Mouse (Mus musculus) frontal cortex, postnatal 25 days (tissue): ENCODE measurements at regions not wholly inside any gene's neighbourhood (a gene's known extent, or its start where the extent isn't known, plus 50 kb on each side); places are given as distances from the start of the nearest gene placed in this dataset.
"Not testable (repeated sequence)": the region's sequence is repeated elsewhere in the genome, so short reads cannot be mapped to it uniquely, and the experiment has no call there.

Source experiments
- DNase-seq, 2 experiments: peaks; one replicate each; pipeline ENCODE4 v3.0.0; 2022; ENCODE audit warnings: low spot score in 2 of 2

DNA sequence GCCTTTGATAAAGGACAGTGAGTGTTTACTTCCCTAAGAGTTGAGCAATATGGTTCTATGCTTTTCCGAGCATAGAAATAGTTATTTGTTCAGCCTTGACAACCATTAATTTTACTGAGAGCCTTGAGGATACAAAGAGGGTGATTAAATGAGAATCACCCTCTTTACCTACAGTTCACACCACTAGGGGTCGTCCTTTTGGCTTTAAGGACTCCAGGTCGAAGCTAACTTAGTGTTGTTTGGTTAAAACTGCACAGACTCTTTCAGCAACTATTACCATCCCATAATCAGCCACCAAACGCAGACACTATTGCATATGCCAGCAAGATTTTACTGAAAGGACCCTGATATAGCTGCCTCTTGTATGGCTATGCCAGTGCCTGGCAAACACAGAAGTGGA, 559.2 kb upstream of the 2610301B20Rik start:
- DNase-seq = no peak

DNA sequence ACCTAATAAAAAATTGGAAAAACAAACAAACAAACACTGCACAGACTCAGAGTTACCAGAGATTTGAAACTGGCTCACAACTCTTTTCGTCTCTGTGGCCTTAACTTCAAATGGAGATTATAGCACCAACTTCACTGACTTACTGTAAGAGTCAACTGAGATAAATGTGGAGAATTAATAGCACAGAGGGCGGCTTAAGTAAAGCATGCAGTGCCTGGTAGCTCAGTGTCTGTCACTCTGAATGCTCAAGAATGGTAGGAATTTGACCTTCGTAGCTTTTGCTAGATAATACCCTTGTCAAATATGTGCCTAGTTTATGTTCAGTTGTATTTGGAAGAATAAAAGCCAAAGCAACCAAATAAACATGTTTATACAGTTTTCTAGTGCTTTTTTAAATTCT, 558.4 kb upstream of the 2610301B20Rik start:
- no peak for DNase-seq

DNA sequence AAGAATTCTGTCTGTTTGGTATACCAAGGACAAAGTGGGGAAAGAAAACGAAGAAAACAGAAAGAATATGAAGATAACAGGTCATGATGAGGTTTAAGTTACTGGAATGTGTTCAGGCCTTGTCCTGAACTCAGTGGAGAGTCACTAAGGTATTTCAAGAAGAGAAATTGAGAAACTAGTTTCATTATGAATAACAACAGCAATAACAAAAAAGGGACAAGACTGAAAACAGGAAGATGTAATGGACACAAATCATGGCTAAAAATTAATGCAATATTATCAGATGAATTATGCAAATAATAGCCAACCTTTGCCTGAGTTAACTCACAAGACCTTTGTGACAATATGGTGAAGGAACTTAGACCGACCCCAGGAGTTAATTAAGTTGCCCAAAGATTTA, 530.2 kb upstream of the 2610301B20Rik start:
- DNase-seq = no peak

DNA sequence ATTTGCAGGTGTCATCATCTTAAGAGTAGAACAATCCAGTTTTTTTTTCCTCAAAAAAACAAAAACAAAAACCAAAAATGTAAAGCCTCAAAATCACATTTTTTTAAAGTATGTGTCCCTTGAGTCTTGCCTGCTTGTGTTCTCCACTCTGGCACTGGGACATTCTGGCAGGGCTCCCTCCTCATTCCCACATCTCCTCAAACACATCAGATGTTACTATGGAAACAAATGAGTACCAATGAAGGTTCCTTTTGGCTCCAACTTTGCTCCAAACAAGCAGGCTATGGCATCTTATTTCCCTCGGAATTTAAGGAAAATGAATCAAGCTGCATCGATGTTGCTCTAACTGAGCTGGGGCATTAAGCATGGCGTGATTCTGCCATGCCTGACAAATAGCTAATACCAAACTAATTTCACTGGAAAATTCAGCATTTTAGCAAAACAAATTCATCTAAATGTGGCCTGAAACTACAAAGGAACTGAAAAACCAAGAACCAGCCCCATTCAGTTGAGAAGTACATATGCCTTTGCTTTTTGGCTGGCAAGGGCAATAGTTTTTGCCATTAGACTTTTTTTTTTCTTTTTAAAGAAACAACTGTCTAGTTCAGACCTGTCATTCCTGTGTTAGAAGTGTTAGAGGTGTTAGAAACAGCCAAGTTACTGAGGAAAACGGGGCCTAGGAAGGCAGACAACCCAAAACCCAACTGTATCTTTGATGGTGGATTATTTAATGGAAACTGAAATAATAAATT, 522.2 kb upstream of the 2610301B20Rik start:
- peak in 1 of 2 experiments; percentile 16 for DNase-seq

DNA sequence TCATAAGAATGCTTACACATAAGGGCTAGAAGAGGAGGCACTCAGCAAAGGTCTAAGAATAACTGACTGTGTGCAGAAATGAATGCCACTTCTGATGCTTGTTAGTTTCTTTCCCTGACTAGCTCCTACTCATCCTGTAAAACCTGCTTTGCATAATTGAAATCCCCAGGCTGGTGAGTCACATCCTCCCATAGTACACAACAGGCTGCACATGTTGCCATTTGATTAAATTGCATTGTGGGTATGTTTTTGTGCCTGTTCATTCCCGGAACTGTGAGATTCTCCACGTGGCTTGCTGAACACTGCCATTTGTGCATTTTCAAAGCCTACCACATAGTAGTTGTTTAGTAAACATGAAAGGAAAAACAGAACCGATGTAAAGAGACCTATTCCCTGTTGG, 516.7 kb upstream of the 2610301B20Rik start:
- DNase-seq = peak in 1 of 2 experiments; percentile 9

DNA sequence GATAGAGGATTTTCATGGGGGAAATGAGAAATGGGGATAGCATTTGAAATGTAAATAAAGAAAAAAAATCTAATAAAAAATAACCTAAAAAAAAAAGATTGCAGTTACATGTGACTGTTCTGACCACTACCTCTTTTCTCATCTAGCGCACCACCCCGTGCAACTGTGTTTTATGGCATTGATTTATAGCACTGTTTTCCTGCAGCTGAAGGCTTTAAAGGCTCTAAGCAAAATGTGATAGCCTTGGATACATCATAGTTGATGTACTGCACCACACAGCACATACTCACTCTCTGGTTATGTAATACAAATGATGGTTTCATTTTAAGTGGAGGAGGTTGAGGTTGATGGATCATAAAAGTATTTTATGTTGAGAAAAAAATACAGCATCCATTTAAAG, 484.5 kb upstream of the 2610301B20Rik start:
- DNase-seq = no peak

DNA sequence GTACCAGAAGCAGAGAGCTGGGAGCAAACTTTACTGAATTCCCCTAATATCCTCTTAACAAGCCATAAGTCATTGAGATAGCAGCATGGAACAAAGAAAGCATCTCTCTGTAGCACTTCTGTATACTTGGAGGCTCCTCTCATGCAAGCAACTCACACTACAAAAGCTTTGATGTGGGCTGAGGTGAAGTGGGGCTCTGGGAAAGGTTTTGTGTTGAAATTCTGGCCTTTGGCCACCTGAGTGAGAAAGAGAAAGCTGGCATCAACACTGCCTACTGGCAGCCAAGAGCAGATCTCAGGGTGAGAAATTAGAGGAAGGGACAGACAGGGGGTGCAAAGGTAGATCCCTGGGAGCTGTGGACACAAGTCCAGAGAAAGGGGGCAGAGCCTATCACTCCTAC, 477.0 kb upstream of the 2610301B20Rik start:
- DNase-seq = no peak

DNA sequence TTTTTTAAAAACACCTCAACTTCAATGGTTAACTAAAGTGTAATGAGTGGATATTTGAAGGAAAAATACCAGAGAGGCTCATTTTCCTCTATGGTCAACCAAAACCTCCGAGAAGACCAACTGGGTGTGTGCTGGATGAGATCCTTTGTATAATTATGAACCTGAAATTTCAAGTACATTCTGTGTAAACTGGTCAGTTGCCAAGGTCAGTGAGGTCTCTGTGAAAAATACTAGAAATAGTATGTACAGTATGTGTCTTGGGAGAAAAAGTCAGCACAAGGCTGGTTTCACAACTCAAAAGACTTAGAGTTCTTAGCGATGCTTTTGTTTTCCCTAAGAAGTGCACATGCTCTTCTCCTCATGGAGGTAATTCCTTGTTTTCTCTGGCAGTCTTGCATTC, 476.2 kb upstream of the 2610301B20Rik start:
- no peak for DNase-seq

DNA sequence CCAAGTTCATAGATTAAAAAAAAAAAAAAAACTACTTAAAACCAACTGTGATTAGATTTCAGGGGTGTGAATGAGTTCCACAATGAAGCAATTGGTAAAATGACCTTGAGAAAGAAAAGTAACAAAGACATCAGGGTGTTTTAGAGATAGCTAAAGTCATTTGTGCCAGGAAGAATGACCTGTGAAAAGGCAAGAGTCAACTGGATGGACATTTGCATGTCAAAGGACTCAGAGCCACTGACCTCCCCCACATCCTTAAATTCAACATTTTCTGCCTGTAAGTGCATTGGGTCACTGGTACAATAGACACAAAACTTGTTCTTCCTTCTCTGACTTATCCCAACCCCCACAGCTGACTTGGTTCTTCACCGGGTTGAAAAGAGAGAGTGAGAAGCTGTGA, 474.6 kb upstream of the 2610301B20Rik start:
- DNase-seq = no peak

DNA sequence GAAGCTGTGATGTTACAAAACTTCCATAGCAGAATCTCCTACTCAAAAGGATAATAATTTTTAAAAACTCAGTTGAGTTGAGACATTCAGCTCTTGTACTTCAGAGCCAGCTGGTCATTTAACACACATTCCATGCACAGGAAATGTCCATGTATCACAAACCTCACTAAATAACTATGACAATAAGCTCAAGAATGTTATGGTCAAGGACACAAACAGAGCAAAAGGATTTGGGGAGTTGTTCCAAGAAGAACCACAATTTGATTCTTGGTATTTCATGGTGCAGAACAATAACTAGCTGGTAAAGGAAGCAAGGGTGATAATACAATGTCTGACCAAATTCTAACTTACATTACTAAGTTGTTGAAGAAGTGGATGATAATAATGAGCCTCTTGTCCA, 471.4 kb upstream of the 2610301B20Rik start:
- no peak for DNase-seq

DNA sequence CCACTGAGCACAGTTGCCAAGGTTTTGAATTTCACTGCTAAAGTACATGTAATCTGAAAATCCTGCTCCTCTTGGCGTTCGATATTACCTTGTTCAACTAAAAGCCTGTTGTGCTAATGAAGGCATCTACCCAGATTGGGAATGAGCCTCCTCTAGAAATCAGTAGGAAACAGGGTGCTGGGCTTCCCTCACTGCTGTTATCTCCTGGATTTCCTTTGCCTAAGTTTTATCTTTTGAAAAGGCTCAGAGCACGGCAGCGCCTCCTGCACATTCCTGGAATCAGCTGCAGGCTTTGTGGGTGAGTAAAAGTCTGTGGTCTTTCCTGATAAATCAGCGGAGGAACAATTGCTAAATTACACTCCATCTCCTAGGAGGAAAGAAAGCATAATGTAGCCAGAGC, 469.9 kb upstream of the 2610301B20Rik start:
- DNase-seq = no peak

DNA sequence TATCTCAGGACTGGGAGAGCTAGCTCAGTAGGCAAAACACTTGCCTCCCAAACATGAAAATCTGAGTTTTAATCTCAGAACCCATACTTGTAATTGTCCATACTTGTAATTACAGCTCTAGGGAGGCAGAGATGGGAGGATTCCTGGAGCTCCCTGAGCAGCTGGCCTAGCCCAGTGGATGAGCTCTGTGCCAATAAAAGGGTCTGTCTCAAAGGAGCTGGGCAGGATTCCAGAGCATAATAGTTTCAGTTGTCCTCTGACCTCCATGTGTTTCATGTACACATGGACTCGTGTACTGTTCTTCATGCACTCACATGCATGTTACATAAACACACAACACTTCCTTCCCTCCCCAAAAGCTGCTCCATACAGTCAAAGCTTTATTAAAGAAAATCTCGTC, 469.2 kb upstream of the 2610301B20Rik start:
- no peak for DNase-seq

DNA sequence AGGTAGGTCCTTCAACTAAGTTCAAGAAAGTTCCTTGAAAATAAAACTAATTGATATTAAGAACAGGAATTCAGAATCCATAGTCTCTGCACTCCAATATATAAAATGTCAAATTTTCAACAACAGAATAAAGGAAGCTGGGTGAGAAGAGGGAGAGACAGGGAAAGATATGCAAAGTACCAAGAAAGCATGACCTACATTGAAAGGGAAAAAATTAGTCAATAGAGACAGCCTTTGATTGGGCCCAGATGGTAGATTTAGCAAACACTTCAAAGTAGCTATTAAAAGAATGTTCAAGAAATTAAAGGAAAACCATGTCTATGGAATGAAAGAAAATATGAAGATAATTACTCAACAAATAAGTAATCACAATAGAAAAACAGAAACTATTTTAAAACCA, 460.0 kb upstream of the 2610301B20Rik start:
- DNase-seq = no peak

DNA sequence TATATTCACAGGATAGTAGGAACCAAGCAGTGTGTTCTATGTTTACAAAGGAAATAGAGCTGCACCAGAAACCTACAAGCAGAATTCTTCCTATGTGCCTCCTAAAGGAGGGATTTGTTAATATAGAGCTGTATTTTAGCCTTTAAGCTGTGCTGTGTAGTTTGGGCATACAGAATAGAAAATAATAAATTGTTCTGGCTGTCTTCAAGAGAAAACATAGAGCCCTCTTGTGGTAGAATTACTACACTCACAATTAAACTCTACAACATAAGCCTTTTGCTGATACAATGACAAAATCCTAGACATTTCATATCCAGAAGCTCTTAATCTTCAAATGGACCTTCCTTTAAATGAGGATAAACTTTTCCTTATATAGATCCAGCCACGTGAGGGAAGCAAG, 452.9 kb upstream of the 2610301B20Rik start:
- no peak for DNase-seq

DNA sequence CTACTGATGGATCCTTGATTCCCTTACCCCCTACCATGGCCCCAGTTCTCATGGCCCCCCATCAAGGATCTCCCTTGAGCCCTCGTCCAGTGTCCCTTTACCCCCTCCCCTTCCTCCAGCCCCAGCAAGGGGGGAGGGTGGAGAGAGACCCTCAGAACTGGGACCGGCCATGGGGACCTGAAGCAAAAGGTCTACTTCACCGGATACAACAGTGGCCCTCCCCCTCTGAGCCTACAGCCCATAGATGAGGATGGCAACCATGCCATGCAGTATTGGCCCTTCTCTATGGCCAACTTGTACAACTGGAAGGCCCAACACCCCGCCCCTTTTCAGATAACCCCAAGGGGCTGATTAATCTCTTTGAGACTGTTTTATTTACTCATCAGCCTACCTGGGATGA, 439.9 kb upstream of the 2610301B20Rik start:
- DNase-seq = no peak

DNA sequence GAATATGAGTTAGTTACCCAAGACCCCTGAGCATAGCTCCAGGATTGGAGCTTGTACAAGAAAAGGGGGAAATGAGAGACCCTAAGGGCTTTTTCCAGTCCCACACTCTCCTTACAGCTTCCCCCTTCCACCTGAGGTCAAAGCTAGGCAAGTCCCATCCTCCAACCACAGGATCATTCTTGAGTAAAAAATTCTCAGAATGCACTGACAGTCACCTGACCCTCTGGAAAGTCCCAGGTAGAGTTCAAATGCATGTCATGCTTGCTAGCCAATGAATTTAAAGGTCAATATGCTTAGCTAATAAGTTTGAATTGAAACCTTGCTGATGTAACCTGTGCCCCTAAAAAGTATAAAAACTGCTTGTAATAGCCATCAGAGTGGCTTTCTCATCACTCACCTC, 434.4 kb upstream of the 2610301B20Rik start:
- DNase-seq = not testable (repeated sequence)

DNA sequence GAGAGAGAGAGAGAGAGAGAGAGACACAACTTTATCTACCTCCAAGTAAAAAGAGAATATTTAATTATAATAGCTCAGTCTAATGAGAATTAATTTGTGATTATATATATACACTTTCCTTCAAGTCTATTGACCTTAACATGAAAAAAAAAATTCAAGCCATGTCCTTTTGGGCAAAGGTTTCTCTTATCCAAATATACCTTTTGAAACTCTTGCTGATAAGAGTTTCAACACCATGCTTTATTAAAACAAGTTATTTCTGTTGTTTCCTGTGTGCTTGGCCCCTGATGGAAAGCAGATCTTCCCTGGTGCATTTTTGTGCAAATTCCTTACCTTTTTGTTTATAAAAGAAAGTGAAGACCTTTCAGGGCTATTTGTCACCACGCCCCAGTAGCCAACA, 414.7 kb upstream of the 2610301B20Rik start:
- no peak for DNase-seq

DNA sequence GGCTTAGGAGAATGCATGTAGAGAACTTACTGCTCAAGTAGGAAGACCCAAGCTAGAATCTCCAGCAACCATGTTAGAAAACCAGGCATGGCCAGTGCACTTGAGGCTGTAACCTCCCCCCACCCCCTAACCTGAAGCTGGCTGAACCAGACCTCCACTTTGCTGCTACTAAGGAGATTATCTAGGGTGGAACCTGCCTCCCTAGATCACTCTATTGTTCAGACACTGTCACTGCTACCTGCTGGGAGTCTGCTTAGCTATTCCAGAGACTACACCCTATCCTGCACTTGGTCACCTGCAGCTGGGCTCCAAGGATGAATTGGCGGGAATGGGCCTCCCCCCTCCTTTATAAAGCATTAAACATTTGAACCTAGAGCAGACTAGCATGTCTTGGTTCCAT, 393.4 kb upstream of the 2610301B20Rik start:
- no peak for DNase-seq

DNA sequence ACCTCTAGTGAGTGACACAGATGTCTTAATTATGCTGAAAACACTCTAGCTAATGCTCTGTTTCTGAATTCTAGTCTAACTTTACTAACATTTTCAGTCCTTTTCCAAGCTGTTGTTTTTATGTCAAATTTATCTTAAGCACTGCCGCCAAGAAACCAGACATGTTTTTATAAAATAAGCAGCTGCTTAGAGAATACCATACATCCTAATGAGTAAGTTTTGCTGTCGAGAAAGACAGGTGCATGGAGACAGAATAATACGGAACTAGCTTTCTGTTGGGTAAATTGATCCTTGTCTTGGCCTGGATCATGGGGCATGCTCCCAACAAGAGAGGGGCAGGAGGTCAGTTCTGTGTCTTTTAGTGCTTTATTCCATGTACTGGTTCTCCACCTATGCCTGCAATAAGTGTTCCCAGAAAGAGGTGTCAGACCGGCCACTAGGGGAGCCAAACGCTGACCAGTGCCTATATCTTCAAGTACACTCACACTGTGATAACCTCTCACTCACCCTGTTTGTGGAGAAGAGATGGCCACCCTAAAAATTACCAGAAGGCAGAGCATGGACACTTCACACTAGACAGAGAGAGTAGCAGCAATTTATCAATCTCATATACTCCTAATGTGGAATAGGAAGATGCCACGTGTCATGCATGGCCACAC, 366.0 kb upstream of the 2610301B20Rik start:
- peak in 1 of 2 experiments; percentile 3 for DNase-seq

DNA sequence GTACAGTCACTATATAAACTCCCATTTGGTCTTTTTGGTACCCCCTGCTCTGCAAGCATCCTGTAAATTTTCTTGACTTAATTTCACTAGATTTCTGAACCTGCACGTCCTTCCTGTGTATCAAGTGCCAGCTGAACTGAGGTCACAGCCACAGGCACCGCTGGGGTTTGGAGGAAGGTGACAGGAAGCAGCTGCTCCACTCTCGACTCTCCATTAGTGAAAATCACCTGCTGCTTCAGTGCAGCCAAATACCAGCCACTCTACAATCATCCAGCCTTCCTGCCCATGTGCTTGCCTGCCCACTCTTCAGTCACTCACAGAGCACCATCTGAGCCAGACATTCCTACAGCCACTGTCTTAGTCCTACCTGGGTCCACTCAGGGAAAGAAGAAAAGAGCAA, 364.3 kb upstream of the 2610301B20Rik start:
- DNase-seq = no peak

DNA sequence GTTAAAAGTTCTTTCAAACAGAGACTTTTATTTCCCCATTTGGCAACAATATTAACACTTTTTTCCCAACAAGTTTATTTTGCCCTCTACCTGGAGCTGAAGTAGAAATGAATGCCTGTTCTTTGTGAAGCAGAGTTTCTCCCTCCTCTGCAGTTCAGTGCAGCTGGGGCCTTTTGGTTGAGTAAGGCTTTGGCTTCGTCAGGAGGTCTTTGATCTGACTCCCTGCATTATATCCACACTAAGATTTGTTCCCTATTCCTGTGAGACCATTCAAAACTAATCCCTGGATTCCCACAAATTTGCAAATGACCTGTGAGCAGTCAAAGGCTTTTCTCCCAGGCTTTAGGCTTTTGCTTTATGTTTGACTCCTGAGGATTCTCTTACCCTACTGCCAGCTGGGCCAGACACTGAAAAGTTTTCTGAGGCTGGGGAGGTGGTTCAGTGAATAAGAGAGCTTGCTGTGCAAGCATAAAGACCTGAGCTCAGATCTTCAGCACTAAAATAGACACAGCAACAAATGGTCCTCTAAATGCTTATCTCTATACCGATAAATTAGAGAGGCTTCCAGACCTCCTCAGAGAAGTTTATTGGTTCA, 323.5 kb upstream of the 2610301B20Rik start:
- no peak for DNase-seq

DNA sequence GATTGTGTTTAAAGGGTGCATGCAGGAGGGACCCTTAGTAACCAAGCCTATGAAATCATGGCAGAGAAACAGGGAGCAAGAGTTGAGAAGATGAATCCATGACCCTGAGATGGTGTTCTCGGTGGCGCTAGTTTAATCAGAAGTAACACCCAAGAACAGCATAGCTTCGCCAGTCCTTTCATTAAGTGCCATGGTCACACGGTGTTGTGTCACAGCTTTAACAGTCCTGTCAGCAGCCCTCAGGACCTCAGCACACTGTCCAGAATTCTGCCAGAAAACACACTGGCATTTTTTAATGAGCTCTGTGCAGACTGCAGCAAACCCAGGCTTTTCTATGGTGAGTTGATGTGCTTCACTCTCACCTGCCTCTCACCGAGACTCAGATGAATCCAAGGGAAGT, 320.6 kb upstream of the 2610301B20Rik start:
- no peak for DNase-seq

DNA sequence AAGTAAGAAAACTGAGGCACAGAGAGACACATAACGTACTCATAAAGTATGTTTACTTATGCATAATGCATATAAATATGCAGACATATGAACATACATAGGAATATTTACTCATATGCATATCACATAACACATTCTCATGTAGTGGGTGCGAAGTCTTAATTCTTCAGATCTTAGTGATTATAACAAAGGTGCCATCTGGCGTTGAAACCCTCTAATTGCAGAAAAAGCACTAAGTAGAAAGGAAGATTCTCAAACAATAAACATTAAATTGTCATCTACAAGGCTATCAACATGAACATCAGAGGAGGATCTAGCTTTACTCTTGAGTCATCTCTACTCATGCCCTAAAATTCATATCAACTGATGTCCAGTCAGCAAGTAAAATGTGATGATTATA, 314.2 kb upstream of the 2610301B20Rik start:
- DNase-seq = no peak
